Mouse (Mus musculus): ENCODE measurements around the gene Nup133. TPM values are rescaled to one million over a fixed set of nuclear protein-coding genes. Genes with fewer than 3 reads are reported as not detected.
A peak's percentile ranks its signal among the peaks of the same experiment; 100 is the strongest.
"Not testable (repeated sequence)": the region's sequence is repeated elsewhere in the genome, so short reads cannot be mapped to it uniquely, and the experiment has no call there.

The Nup133 gene
- 11.5 and 12.6 TPM in 2 replicates for polyA plus RNA-seq (2012; rRNA removed)

- peak; percentile 70 for DNase-seq (ENCODE audit: low read depth)
These were observed at the start of gene Nup133 for GRCm38 (mm10) chr8:123948942-123949685. Gene Nup133, minus strand, starts transcription at chr8:123949265.

- peak; percentile 86 for DNase-seq (ENCODE audit: low read depth)
These were observed 44.9 kb upstream of the Nup133 start for GRCm38 (mm10) chr8:123993997-123994396.

- no peak for DNase-seq (ENCODE audit: low read depth)
These were observed 44.5 kb upstream of the Nup133 start for GRCm38 (mm10) chr8:123993597-123993996.

- no peak for DNase-seq (ENCODE audit: low read depth)
These were observed 43.5 kb upstream of the Nup133 start for GRCm38 (mm10) chr8:123992587-123992986.

- no peak for DNase-seq (ENCODE audit: low read depth)
These were observed 41.4 kb upstream of the Nup133 start for GRCm38 (mm10) chr8:123990277-123991049.

- no peak for DNase-seq (ENCODE audit: low read depth)
These were observed 40.1 kb upstream of the Nup133 start for GRCm38 (mm10) chr8:123989128-123989527.

- DNase-seq (ENCODE audit: low read depth) = no peak
These were observed 39.6 kb upstream of the Nup133 start for GRCm38 (mm10) chr8:123988605-123989038.

- DNase-seq (ENCODE audit: low read depth) = no peak
These were observed 33.8 kb upstream of the Nup133 start, which contains the start of gene Abcb10 for GRCm38 (mm10) chr8:123982826-123983400. Gene Abcb10, minus strand, starts transcription at chr8:123983122.

GRCm38 (mm10) chr8:123982291-123982793, 33.3 kb upstream of the Nup133 start:
- DNase-seq (ENCODE audit: low read depth) = no peak

GRCm38 (mm10) chr8:123981674-123982073, 32.6 kb upstream of the Nup133 start:
- DNase-seq (ENCODE audit: low read depth) = no peak

GRCm38 (mm10) chr8:123980239-123980638, 31.2 kb upstream of the Nup133 start:
- no peak for DNase-seq (ENCODE audit: low read depth)

GRCm38 (mm10) chr8:123978926-123979325, 29.9 kb upstream of the Nup133 start:
- DNase-seq (ENCODE audit: low read depth) = no peak

- no peak for DNase-seq (ENCODE audit: low read depth)
These were observed 29.2 kb upstream of the Nup133 start for GRCm38 (mm10) chr8:123978166-123978838.

GRCm38 (mm10) chr8:123977499-123977898, 28.4 kb upstream of the Nup133 start:
- no peak for DNase-seq (ENCODE audit: low read depth)

- no peak for DNase-seq (ENCODE audit: low read depth)
These were observed 24.4 kb upstream of the Nup133 start for GRCm38 (mm10) chr8:123973495-123973894.

- no peak for DNase-seq (ENCODE audit: low read depth)
These were observed 17.8 kb upstream of the Nup133 start for GRCm38 (mm10) chr8:123966896-123967295.

- DNase-seq (ENCODE audit: low read depth) = no peak
These were observed 12.3 kb upstream of the Nup133 start for GRCm38 (mm10) chr8:123961371-123961770.

- DNase-seq (ENCODE audit: low read depth) = not testable (repeated sequence)
These were observed 11.5 kb upstream of the Nup133 start for GRCm38 (mm10) chr8:123960556-123960955.

- DNase-seq (ENCODE audit: low read depth) = no peak
These were observed 11.0 kb upstream of the Nup133 start for GRCm38 (mm10) chr8:123960056-123960455.

GRCm38 (mm10) chr8:123959473-123959872, 10.4 kb upstream of the Nup133 start:
- DNase-seq (ENCODE audit: low read depth) = no peak

- DNase-seq (ENCODE audit: low read depth) = no peak
These were observed 9.1 kb upstream of the Nup133 start for GRCm38 (mm10) chr8:123958130-123958529.

- no peak for DNase-seq (ENCODE audit: low read depth)
These were observed 5.2 kb upstream of the Nup133 start for GRCm38 (mm10) chr8:123954246-123954645.

Data from gonadal fat pad, adult 2 months (tissue).